Mouse (Mus musculus): ENCODE results near the gene Fbxl7.

GRCm38 (mm10) chr15:26880212-26880956, 15.0 kb downstream of the Fbxl7 start:
- TF ChIP-seq CHD1 (IDR thresholded peaks at IDR 0.05; ENCODE audit: low read depth, low read length) (no peak), GABPA (IDR thresholded peaks at IDR 0.05; ENCODE audit: insufficient replicate concordance, low read depth, low read length) (no peak), POLR2A (IDR thresholded peaks at IDR 0.05; ENCODE audit: low read depth, low read length) (no peak), CTCF (conservative IDR thresholded peaks at IDR 0.05 in 1 of 2, IDR thresholded peaks at IDR 0.05 in 1 of 2; ENCODE audit: low read depth in 2 of 2, low read length in 2 of 2) (no peak), ZNF384 (IDR thresholded peaks at IDR 0.05; ENCODE audit: low read depth, low read length) (no peak), MAX (IDR thresholded peaks at IDR 0.05; ENCODE audit: low read length) (no peak), KAT2A (IDR thresholded peaks at IDR 0.05; ENCODE audit: insufficient replicate concordance, low read length) (no peak), E2F4 (IDR thresholded peaks at IDR 0.05; ENCODE audit: insufficient replicate concordance, low read depth, low read length) (no peak), CHD2 (IDR thresholded peaks at IDR 0.05; ENCODE audit: low read length) (no peak), NRF1 (IDR thresholded peaks at IDR 0.05; ENCODE audit: low read depth, low read length) (no peak), JUND (conservative IDR thresholded peaks at IDR 0.05; ENCODE audit: low read depth, low read length) (no peak), BHLHE40 (IDR thresholded peaks at IDR 0.05; ENCODE audit: low read depth, low read length) (no peak), MEF2A (IDR thresholded peaks at IDR 0.05; ENCODE audit: borderline replicate concordance, low read depth, low read length) (no peak)

Data from CH12.LX (cell line).